Mouse (Mus musculus): ENCODE results near the gene Pitpna. TPM values are rescaled to one million over a fixed set of nuclear protein-coding genes. Genes with fewer than 3 reads are reported as not detected.

Pitpna gene
- polyA plus RNA-seq, 1 experiment from 2014 or later: 30.1 TPM

DNA sequence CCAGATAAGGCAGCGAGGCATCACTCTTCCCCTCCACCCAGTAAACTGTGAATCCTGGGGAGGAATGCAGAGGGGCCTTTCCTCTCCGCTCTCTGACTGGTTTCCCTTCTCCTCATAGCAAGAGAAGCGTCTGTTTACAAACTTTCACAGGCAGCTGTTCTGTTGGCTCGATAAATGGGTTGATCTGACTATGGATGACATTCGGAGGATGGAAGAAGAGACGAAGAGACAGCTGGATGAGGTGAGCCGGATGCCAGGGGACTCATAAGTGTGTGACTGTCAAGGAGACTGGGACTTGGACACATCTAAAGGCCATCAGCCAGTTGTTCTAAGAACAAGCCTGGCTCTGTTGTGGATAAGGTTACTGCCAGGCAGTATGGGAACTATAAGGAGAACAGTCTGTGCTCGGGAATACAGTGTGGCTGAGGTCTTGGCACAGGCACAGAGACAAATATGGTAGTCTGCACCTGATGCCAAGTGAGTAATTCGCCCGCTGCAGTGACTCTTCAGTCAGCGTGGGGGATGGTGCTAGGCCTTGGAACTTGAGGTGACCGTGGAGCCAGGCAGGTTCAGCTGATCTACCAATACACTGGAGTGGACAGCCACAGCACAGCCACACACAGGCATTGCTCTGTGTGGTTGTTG is 32.4 kb downstream of the Pitpna start:
- DNase-seq (no peak), ATAC-seq (no peak)
- Histone ChIP-seq H3K9me3 (ENCODE audit: low read length) (no peaks in the 10 kb centered on the region), H3K27me3 (ENCODE audit: insufficient read depth, low read length) (no peaks in the 10 kb centered on the region), H3K4me1 (ENCODE audit: insufficient read depth) (peaks cover 3% of the 10 kb centered on the region; the same call in 1 of the 2 replicates), H3K4me3 (ENCODE audit: low read depth, low read length) (no peak overlapping the region), H3K4me2 (ENCODE audit: low read depth, low read length) (no peak overlapping the region), H3K27ac (ENCODE audit: low read depth) (no peak overlapping the region), H3K9ac (replicated peaks) (no peak overlapping the region), H3K36me3 (replicated peaks; ENCODE audit: insufficient read depth, low read length) (peaks cover 36% of the 10 kb centered on the region)
- 78% methylated on average over 12 of the region's 12 CpGs for WGBS (ENCODE audit: insufficient replicate concordance)
- TF ChIP-seq CTCF (IDR thresholded peaks at IDR 0.05; ENCODE audit: low read depth) (no peak), EP300 (IDR thresholded peaks at IDR 0.05; ENCODE audit: low read depth) (no peak)

DNA sequence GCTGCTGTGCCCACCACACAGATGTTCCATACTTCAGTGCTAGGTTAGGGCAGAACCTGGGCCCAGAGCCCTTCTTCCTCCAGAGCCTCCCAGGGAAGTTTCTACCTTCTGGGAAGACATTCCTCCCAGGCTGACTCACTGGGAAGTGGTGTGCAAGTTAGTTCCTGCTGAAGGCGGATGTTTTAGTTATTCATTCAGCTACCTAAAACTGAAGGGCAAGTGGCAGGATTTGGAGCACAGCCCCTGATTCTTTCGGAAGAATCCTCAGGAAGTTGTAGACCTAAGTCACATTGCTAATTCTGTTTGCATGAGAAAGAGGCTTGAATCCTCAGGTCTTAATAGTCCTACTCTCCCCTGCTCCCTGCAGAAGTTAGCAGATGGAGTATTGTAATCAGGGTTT is 33.5 kb downstream of the Pitpna start:
- no peak for TF ChIP-seq CTCF (IDR thresholded peaks at IDR 0.05; ENCODE audit: low read depth)
- TF ChIP-seq EP300 (IDR thresholded peaks at IDR 0.05; ENCODE audit: low read depth): no peak
- H3K9me3 ChIP-seq (ENCODE audit: low read length): no peaks in the 10 kb centered on the region
- peaks cover 3% of the 10 kb centered on the region; the same call in 1 of the 2 replicates for H3K4me1 ChIP-seq (ENCODE audit: insufficient read depth)
- no peak overlapping the region for H3K4me3 ChIP-seq (ENCODE audit: low read depth, low read length)
- ATAC-seq (no peak), DNase-seq (no peak)
- peaks cover 36% of the 10 kb centered on the region for H3K36me3 ChIP-seq (replicated peaks; ENCODE audit: insufficient read depth, low read length)
- H3K27ac ChIP-seq (ENCODE audit: low read depth): 0 out of 2 replicates have a peak overlapping the region, but pooled peaks have one; percentile 4
- WGBS (ENCODE audit: insufficient replicate concordance): 73% methylated on average over 2 of the region's 2 CpGs
- H3K27me3 ChIP-seq (ENCODE audit: insufficient read depth, low read length): no peaks in the 10 kb centered on the region
- H3K9ac ChIP-seq (replicated peaks): no peak overlapping the region
- H3K4me2 ChIP-seq (ENCODE audit: low read depth, low read length): no peak overlapping the region

DNA sequence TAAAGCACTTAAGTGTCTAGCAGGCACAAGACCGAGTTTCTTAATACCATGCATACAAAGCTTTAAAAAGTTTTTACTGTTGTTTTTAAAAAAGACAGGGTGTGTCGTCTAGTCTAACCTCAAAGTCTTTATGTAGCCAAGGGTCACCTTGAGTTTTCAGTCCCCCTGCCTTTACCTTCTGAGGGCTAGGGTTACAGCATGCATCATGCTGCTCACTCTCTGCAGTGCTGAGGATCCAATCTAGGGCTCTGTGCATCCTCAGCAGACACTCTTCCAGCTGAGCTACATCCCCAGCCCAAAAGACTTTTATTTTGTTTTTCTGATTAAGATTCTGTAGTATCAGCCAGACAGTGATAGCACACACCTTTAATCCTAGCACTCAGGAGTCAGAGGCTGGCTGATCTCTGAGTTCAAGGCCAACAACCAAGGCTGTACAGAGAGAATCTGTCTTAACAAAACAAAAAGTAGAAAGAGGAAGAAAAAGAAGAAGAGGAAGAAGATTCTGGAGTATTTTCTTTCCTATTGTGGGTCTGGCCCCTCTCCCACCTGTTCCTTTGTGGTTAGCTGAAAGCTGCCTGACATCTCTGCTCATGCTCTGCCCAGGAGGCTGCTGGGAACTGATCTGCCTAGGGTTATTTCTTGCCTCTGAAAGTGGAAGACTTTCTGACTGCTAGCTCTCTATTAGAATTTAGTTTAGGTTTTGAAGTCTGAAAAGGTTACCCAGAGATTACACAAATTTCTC is 34.9 kb downstream of the Pitpna start:
- Histone ChIP-seq H3K36me3 (replicated peaks; ENCODE audit: insufficient read depth, low read length) (peaks cover 41% of the 10 kb centered on the region), H3K4me3 (ENCODE audit: low read depth, low read length) (no peak overlapping the region), H3K27ac (ENCODE audit: low read depth) (peak overlapping the region; percentile 61), H3K4me2 (ENCODE audit: low read depth, low read length) (no peak overlapping the region), H3K4me1 (ENCODE audit: insufficient read depth) (peaks cover 3% of the 10 kb centered on the region; the same call in 1 of the 2 replicates), H3K27me3 (ENCODE audit: insufficient read depth, low read length) (no peaks in the 10 kb centered on the region), H3K9ac (replicated peaks) (no peak overlapping the region), H3K9me3 (ENCODE audit: low read length) (no peaks in the 10 kb centered on the region)
- WGBS (ENCODE audit: insufficient replicate concordance): 67% methylated on average over 2 of the region's 2 CpGs
- DNase-seq (no peak), ATAC-seq (no peak)
- no peak for TF ChIP-seq EP300 (IDR thresholded peaks at IDR 0.05; ENCODE audit: low read depth)
- TF ChIP-seq CTCF (IDR thresholded peaks at IDR 0.05; ENCODE audit: low read depth): no peak

DNA sequence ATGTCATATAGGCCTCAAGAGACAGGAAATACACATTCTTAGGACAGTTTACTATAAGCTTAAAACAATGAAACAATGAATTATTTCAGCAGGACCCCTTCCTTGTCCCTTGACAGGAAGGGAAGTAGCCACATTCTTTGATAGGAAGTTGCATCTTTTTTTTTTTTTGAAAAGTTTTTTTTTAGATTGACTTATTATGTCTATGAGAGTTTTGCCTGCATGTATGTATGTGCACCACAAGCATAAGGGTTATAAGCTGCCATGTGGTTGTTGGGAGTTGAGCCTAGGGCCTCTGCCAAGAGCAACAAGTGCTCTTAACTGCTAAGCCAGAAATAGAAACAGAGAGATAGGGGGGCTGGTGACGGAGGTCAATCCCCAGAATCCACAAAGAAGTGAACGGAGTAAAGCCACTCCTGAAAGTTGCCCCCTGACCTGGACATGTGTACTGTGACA is 36.2 kb downstream of the Pitpna start:
- 29% methylated on average over 2 of the region's 2 CpGs for WGBS (ENCODE audit: insufficient replicate concordance)
- 0 out of 2 replicates have a peak overlapping the region, but pooled peaks have one; percentile 61 for H3K27ac ChIP-seq (ENCODE audit: low read depth)
- peaks cover 3% of the 10 kb centered on the region; the same call in 1 of the 2 replicates for H3K4me1 ChIP-seq (ENCODE audit: insufficient read depth)
- ATAC-seq (peak; percentile 29; the same call in 1 of the 2 replicates), DNase-seq (no peak)
- H3K9ac ChIP-seq (replicated peaks): no peak overlapping the region
- TF ChIP-seq CTCF (IDR thresholded peaks at IDR 0.05; ENCODE audit: low read depth) (no peak), EP300 (IDR thresholded peaks at IDR 0.05; ENCODE audit: low read depth) (no peak)
- H3K9me3 ChIP-seq (ENCODE audit: low read length): no peaks in the 10 kb centered on the region
- no peak overlapping the region for H3K4me3 ChIP-seq (ENCODE audit: low read depth, low read length)
- H3K27me3 ChIP-seq (ENCODE audit: insufficient read depth, low read length): no peaks in the 10 kb centered on the region
- no peak overlapping the region for H3K4me2 ChIP-seq (ENCODE audit: low read depth, low read length)
- peaks cover 45% of the 10 kb centered on the region for H3K36me3 ChIP-seq (replicated peaks; ENCODE audit: insufficient read depth, low read length)

DNA sequence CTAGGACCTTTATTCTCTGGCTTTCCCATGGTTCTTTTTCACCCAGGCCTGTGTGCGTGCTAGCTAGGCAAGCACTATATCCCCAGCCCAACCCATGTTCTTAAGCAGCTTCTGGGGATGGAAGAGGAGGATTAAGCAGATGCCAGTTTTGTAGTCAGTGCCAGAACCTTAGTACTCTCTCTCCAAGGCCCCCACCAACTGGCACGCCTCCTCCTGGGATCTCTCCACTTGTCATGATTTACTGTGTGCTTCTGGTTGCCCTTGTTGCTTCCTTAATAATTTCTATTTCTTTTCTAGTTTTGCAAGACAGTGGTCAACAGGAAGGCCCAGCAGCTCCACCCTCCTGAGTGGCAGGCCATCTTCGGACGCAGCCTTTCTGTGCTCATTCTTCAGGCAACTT is 37.9 kb downstream of the Pitpna start:
- WGBS (ENCODE audit: insufficient replicate concordance): 85% methylated on average over 4 of the region's 4 CpGs
- Histone ChIP-seq H3K36me3 (replicated peaks; ENCODE audit: insufficient read depth, low read length) (peaks cover 28% of the 10 kb centered on the region), H3K4me1 (ENCODE audit: insufficient read depth) (peaks cover 8% of the 10 kb centered on the region; the same call in 1 of the 2 replicates), H3K27me3 (ENCODE audit: insufficient read depth, low read length) (no peaks in the 10 kb centered on the region), H3K4me2 (ENCODE audit: low read depth, low read length) (no peak overlapping the region), H3K9ac (replicated peaks) (no peak overlapping the region), H3K9me3 (ENCODE audit: low read length) (no peaks in the 10 kb centered on the region), H3K27ac (ENCODE audit: low read depth) (no peak overlapping the region), H3K4me3 (ENCODE audit: low read depth, low read length) (no peak overlapping the region)
- DNase-seq: no peak
- TF ChIP-seq CTCF (IDR thresholded peaks at IDR 0.05; ENCODE audit: low read depth) (no peak), EP300 (IDR thresholded peaks at IDR 0.05; ENCODE audit: low read depth) (no peak)
- no peak for ATAC-seq

DNA sequence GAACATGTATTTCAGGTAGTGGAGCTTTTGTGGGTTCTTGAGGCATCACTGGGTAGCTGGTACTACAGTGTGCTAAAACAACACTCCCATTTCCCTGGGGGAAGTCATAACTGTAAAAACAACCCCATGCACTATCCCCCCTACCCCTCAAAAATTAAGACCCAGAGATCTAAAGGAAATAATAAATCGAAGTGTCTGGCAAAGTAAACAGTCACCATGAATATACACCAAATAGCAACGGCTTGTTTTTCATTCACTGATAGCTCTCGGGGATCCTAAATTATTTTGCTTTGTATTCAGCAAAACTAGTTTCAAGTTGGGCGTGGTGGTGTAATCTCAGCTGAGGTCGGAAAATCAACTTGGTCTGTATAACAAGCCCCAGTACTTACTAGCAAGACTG is 42.2 kb downstream of the Pitpna start:
- Histone ChIP-seq H3K27ac (ENCODE audit: low read depth) (peak overlapping the region; percentile 83), H3K4me3 (ENCODE audit: low read depth, low read length) (peak overlapping the region; percentile 76), H3K27me3 (ENCODE audit: insufficient read depth, low read length) (no peaks in the 10 kb centered on the region), H3K4me2 (ENCODE audit: low read depth, low read length) (peak overlapping the region; percentile 91), H3K9me3 (ENCODE audit: low read length) (no peaks in the 10 kb centered on the region), H3K4me1 (ENCODE audit: insufficient read depth) (peaks cover 17% of the 10 kb centered on the region), H3K36me3 (replicated peaks; ENCODE audit: insufficient read depth, low read length) (peaks cover 32% of the 10 kb centered on the region), H3K9ac (replicated peaks) (peak overlapping the region; percentile 80)
- TF ChIP-seq CTCF (IDR thresholded peaks at IDR 0.05; ENCODE audit: low read depth) (no peak), EP300 (IDR thresholded peaks at IDR 0.05; ENCODE audit: low read depth) (no peak)
- WGBS (ENCODE audit: insufficient replicate concordance): 6% methylated on average over 5 of the region's 5 CpGs
- no peak for ATAC-seq
- DNase-seq: no peak

Measured in liver, postnatal 0 days (tissue).